Mouse (Mus musculus) neural tube, embryonic 11.5 days (tissue): ENCODE results near the gene Tubg1. TPM values are rescaled to one million over a fixed set of nuclear protein-coding genes. Genes with fewer than 3 reads are reported as not detected.

ENCODE experiments used
- ATAC-seq: fragments of 200-750 bp; cut with Nextera tagmentation; 2 replicates; pipeline ENCODE4 v1.8.0; 2017; ENCODE audit warnings: moderate number of reproducible peaks, mild to moderate bottlenecking, moderate TSS enrichment, moderate library complexity; ENCODE audit not compliant: insufficient read depth, low FRiP score, low TSS enrichment
- DNase-seq: peaks from one replicate; pipeline ENCODE4 v3.0.0-alpha.2; 2015; ENCODE audit warnings: low spot score
- H3K27ac ChIP-seq: fragments of 300-500 bp; sonication (generic); 2 replicates; pipeline ENCODE4 v1.5.1; 2014; ENCODE audit warnings: low read depth, mild to moderate bottlenecking, low read length
- H3K27me3 ChIP-seq: fragments of 300-500 bp; sonication (generic); 2 replicates; pipeline ENCODE4 v1.6.1; 2014; ENCODE audit warnings: mild to moderate bottlenecking, low read length, mixed read lengths; ENCODE audit not compliant: control insufficient read depth, insufficient read depth
- H3K36me3 ChIP-seq: fragments of 300-500 bp; sonication (generic); 2 replicates; pipeline ENCODE4 v1.6.1; 2014; ENCODE audit warnings: mild to moderate bottlenecking, low read length, moderate library complexity, mixed read lengths; ENCODE audit not compliant: control insufficient read depth, insufficient read depth
- H3K4me1 ChIP-seq: fragments of 300-500 bp; sonication (generic); 2 replicates; pipeline ENCODE4 v1.6.1; 2014; ENCODE audit warnings: low read length, mixed read lengths; ENCODE audit not compliant: control insufficient read depth, insufficient read depth
- H3K4me2 ChIP-seq: fragments of 300-500 bp; sonication (generic); 2 replicates; pipeline ENCODE4 v1.6.1; 2014; ENCODE audit warnings: low read depth, mild to moderate bottlenecking, moderate library complexity
- H3K4me3 ChIP-seq: fragments of 300-500 bp; sonication (generic); 2 replicates; pipeline ENCODE4 v1.5.1; 2014; ENCODE audit warnings: low read depth, low read length
- H3K9ac ChIP-seq: fragments of 300-500 bp; sonication (generic); 2 replicates; pipeline ENCODE4 v1.6.1; 2014; ENCODE audit warnings: mild to moderate bottlenecking, low read length
- H3K9me3 ChIP-seq: fragments of 300-500 bp; sonication (generic); 2 replicates; pipeline ENCODE4 v1.6.1; 2016; ENCODE audit warnings: low read length; ENCODE audit not compliant: control insufficient read depth
- WGBS: fragments of 180-500 bp; shearing (Covaris S2); extraction: QIAGEN DNeasy Blood & Tissue Kit; methylation state at CpG from one replicate; pipeline ENCODE4 v1.1.7; 2014; 5-methylcytosine and 5-hydroxymethylcytosine counted together
- polyA plus RNA-seq: library from polyadenylated mRNA; unstranded; fragments of >200 nt; fragmentation: Nextera tagmentation; extraction: Ambion mirVana; gene quantifications from 2 replicates; pipeline ENCODE4 v1.2.1, GENCODE M21; 2014

Tubg1 gene
- 111 and 116 TPM in 2 replicates for polyA plus RNA-seq

- DNase-seq = peak; percentile 100
- ATAC-seq = peak; percentile 92
- Histone ChIP-seq H3K9ac (peak within 1 kb of the TSS; percentile 91), H3K27me3 (no peaks in the 10 kb centered on the region), H3K27ac (peak within 1 kb of the TSS; percentile 88), H3K36me3 (peaks cover 5% of the 10 kb centered on the region), H3K9me3 (no peaks in the 10 kb centered on the region), H3K4me3 (peak within 1 kb of the TSS; percentile 89), H3K4me1 (peaks cover 16% of the 10 kb centered on the region; the same call in 1 of the 2 replicates), H3K4me2 (peak within 1 kb of the TSS; percentile 96)
- WGBS = under 1% methylated on average over 61 of the region's 61 CpGs
Measured at GRCm38 (mm10) chr11:101119761-101120544, at the start of gene Tubg1, which contains the start of gene Retreg3. TSS of gene Tubg1 (plus strand) at chr11:101119938. TSS of gene Retreg3 (minus strand) at chr11:101119893.

GRCm38 (mm10) chr11:101070189-101070527 lies 49.6 kb upstream of the Tubg1 start:
- peak overlapping the region; percentile 81 for H3K9ac ChIP-seq
- peak; percentile 65 for ATAC-seq
- no peak overlapping the region for H3K27ac ChIP-seq
- peak overlapping the region; percentile 99 for H3K4me2 ChIP-seq
- H3K27me3 ChIP-seq = peaks cover 10% of the 10 kb centered on the region; the same call in 1 of the 2 replicates
- H3K36me3 ChIP-seq = no peaks in the 10 kb centered on the region
- 0% methylated on average over 36 of the region's 36 CpGs for WGBS
- peak overlapping the region; percentile 79 for H3K4me3 ChIP-seq
- H3K4me1 ChIP-seq = no peaks in the 10 kb centered on the region; the same call in 1 of the 2 replicates
- no peaks in the 10 kb centered on the region for H3K9me3 ChIP-seq
- no peak for DNase-seq

- no peaks in the 10 kb centered on the region for H3K36me3 ChIP-seq
- no peak for DNase-seq
- 0 out of 2 replicates have a peak overlapping the region, but pooled peaks have one; percentile 4 for H3K9ac ChIP-seq
- no peaks in the 10 kb centered on the region for H3K9me3 ChIP-seq
- no peak overlapping the region for H3K27ac ChIP-seq
- H3K4me1 ChIP-seq = no peaks in the 10 kb centered on the region; the same call in 1 of the 2 replicates
- no peak for ATAC-seq
- peaks cover 10% of the 10 kb centered on the region; the same call in 1 of the 2 replicates for H3K27me3 ChIP-seq
- peak overlapping the region; percentile 99; the same call in 1 of the 2 replicates for H3K4me2 ChIP-seq
- H3K4me3 ChIP-seq = no peak overlapping the region; the same call in 1 of the 2 replicates
- 73% methylated on average over 6 of the region's 6 CpGs for WGBS
Measured at GRCm38 (mm10) chr11:101070987-101071386, 48.8 kb upstream of the Tubg1 start.

GRCm38 (mm10) chr11:101071810-101072428 lies 47.8 kb upstream of the Tubg1 start:
- H3K27me3 ChIP-seq = peaks cover 10% of the 10 kb centered on the region; the same call in 1 of the 2 replicates
- WGBS = 74% methylated on average over 14 of the region's 14 CpGs

GRCm38 (mm10) chr11:101078121-101078520 lies 41.6 kb upstream of the Tubg1 start, which contains the start of gene Hsd17b1:
TSS of gene Hsd17b1 (plus strand) at chr11:101078411.
- H3K27me3 ChIP-seq = peaks cover 40% of the 10 kb centered on the region
- ATAC-seq = no peak
- WGBS = 71% methylated on average over 9 of the region's 9 CpGs

More at GRCm38 (mm10) chr11:101071810-101072428, 47.8 kb upstream of the Tubg1 start:
- no peaks in the 10 kb centered on the region for H3K9me3 ChIP-seq
- no peak for ATAC-seq
- H3K4me1 ChIP-seq = no peaks in the 10 kb centered on the region; the same call in 1 of the 2 replicates
- no peaks in the 10 kb centered on the region for H3K36me3 ChIP-seq
- no peak overlapping the region for H3K4me2 ChIP-seq
- no peak overlapping the region for H3K4me3 ChIP-seq
- no peak for DNase-seq
- no peak overlapping the region for H3K9ac ChIP-seq
- no peak overlapping the region for H3K27ac ChIP-seq

GRCm38 (mm10) chr11:101079746-101080145 lies 40.0 kb upstream of the Tubg1 start:
- Histone ChIP-seq H3K4me2 (no peak overlapping the region), H3K27ac (no peak overlapping the region), H3K27me3 (peaks cover 40% of the 10 kb centered on the region), H3K4me1 (peaks cover 11% of the 10 kb centered on the region), H3K9ac (no peak overlapping the region), H3K9me3 (no peaks in the 10 kb centered on the region), H3K36me3 (no peaks in the 10 kb centered on the region), H3K4me3 (no peak overlapping the region)
- 4% methylated on average over 23 of the region's 27 CpGs for WGBS
- DNase-seq (no peak), ATAC-seq (no peak)

More at GRCm38 (mm10) chr11:101078121-101078520, 41.6 kb upstream of the Tubg1 start, which contains the start of gene Hsd17b1:
- no peak within 1 kb of the TSS for H3K27ac ChIP-seq
- no peak within 1 kb of the TSS for H3K9ac ChIP-seq
- no peak within 1 kb of the TSS for H3K4me3 ChIP-seq
- H3K9me3 ChIP-seq = no peaks in the 10 kb centered on the region
- no peak within 1 kb of the TSS for H3K4me2 ChIP-seq
- no peaks in the 10 kb centered on the region for H3K36me3 ChIP-seq
- no peak for DNase-seq
- peaks cover 3% of the 10 kb centered on the region; the same call in 1 of the 2 replicates for H3K4me1 ChIP-seq

GRCm38 (mm10) chr11:101080421-101080820 lies 39.3 kb upstream of the Tubg1 start:
- ATAC-seq = no peak
- no peak overlapping the region for H3K4me3 ChIP-seq
- H3K36me3 ChIP-seq = no peaks in the 10 kb centered on the region
- peaks cover 11% of the 10 kb centered on the region for H3K4me1 ChIP-seq
- whole genome bisulfite sequencing = 61% methylated on average over 5 of the region's 5 CpGs
- no peak overlapping the region for H3K9ac ChIP-seq
- H3K27me3 ChIP-seq = peaks cover 40% of the 10 kb centered on the region
- no peaks in the 10 kb centered on the region for H3K9me3 ChIP-seq
- no peak overlapping the region for H3K27ac ChIP-seq
- no peak for DNase-seq
- no peak overlapping the region for H3K4me2 ChIP-seq

GRCm38 (mm10) chr11:101081659-101082058 lies 38.1 kb upstream of the Tubg1 start:
- 6% methylated on average over 10 of the region's 10 CpGs for WGBS
- peak overlapping the region; percentile 89; the same call in 1 of the 2 replicates for H3K9ac ChIP-seq
- 0 out of 2 replicates have a peak overlapping the region, but pooled peaks have one; percentile 87 for H3K27ac ChIP-seq
- no peaks in the 10 kb centered on the region for H3K9me3 ChIP-seq
- peaks cover 40% of the 10 kb centered on the region for H3K27me3 ChIP-seq
- no peaks in the 10 kb centered on the region for H3K36me3 ChIP-seq
- peaks cover 17% of the 10 kb centered on the region for H3K4me1 ChIP-seq
- DNase-seq = no peak
- peak overlapping the region; percentile 98 for H3K4me2 ChIP-seq
- ATAC-seq = no peak
- peak overlapping the region; percentile 85 for H3K4me3 ChIP-seq
